Mouse (Mus musculus): Measurements from ENCODE around the gene Pou2f1. TPM values are rescaled to one million over a fixed set of nuclear protein-coding genes. Genes with fewer than 3 reads are reported as not detected.

Pou2f1 gene
- total and polyA plus RNA-seq, 3 experiments = 4.6 to 10.2 TPM; not detected in 1

DNA sequence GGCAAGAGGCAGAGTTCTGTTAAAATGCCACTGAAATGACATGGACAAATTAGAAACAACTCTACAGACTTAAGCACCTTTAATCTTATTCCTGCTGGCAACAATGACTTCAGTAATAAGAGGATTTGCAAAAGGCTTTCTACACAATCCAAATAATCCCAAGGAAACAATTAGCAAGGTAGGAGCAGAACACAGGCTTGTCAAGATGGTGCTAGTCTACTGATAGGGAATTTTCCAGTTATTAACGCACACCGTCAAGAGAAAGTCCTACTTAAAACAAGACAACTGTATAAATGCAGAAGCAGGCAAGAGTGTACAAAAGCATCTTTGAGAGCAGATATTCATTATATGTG, 67.0 kb downstream of the Pou2f1 start:
- no peak for TF ChIP-seq ZMIZ1 (IDR thresholded peaks at IDR 0.05; ENCODE audit: low read depth, low read length)
- TF ChIP-seq EP300 (IDR thresholded peaks at IDR 0.05; ENCODE audit: low read depth in 1 of 2, low read length in 2 of 2) = 0 out of 4 replicates have a peak, but pooled peaks of 1 of the 2 experiments have one; percentile 10
- Histone ChIP-seq H3K27me3 (ENCODE audit: control insufficient read depth in 1 of 2, insufficient read depth in 2 of 2, low read length in 2 of 2) (no peaks in the 10 kb centered on the region), H3K36me3 (ENCODE audit: control insufficient read depth in 1 of 2, insufficient read depth in 2 of 2, low read length in 2 of 2) (peaks cover 0 to 16% of the 10 kb centered on the region in 2 experiments; a peak in 2 of 4 replicates), H3K4me3 (ENCODE audit: control insufficient read depth in 1 of 2, insufficient read depth in 1 of 2, low read depth in 2 of 2, low read length in 2 of 2) (0 out of 4 replicates have a peak overlapping the region, but pooled peaks of 1 of the 2 experiments have one; percentile 5), H3K4me1 (ENCODE audit: control insufficient read depth in 1 of 2, insufficient read depth in 2 of 2, low read length in 2 of 2) (peaks cover 7 to 11% of the 10 kb centered on the region in 2 experiments), H3K9me3 (replicated peaks; ENCODE audit: insufficient read depth, low read length) (no peaks in the 10 kb centered on the region), H3K27ac (ENCODE audit: control insufficient read depth, low read depth, low read length) (no peak overlapping the region), H3K79me2 (ENCODE audit: control insufficient read depth, insufficient read depth, low read length, poor library complexity) (peaks cover 2% of the 10 kb centered on the region; the same call in 1 of the 2 replicates), H3K9ac (ENCODE audit: control insufficient read depth, low read depth, low read length, poor library complexity, severe bottlenecking) (no peak overlapping the region)
- no peak for DNase-seq (ENCODE audit: low read depth, low spot score)

DNA sequence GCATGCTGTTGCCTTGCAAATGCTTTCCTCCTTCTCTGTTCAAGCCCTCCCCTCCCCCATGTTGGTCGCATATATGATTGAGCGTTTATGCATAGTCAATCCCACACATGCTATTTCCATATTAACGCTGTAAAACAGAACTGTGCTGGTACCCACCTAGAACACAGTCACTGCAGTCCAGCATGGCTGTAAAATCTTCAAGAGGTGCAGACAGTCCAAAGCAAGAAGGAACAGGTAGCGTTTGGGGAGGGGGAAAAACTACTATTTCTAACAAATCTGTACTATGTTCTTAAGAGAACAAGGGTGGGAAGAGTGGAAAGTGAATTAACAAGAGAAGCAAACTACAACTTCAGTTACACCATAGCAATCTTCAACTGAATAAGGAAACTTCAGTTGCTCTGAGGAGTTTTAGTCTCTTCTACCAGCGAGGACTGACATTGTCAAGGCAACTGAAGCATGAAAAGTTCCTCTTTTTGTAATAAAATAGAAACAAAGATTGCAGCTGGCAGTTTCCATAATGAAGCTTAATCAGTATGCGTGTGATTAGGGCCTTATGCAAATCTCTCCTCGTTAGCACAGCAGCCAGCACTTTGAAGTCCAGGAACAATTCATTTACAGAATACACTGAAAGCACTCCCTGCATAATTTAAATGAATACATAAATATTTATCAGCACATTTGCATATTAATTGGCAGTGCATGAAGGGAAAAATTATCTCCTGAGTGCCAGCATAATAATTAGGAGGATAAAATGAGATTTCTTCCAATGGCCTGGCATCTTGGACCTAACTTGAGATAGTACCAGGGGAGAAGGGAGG, 67.6 kb downstream of the Pou2f1 start:
- H3K4me3 ChIP-seq (ENCODE audit: control insufficient read depth in 1 of 2, insufficient read depth in 1 of 2, low read depth in 2 of 2, low read length in 2 of 2) = peak overlapping the region; percentile 24 to 46
- TF ChIP-seq MYC (IDR thresholded peaks at IDR 0.05; ENCODE audit: low read depth, low read length) (no peak), CHD2 (IDR thresholded peaks at IDR 0.05; ENCODE audit: low read length) (no peak; the same call in 1 of the 2 replicates), TAL1 (IDR thresholded peaks at IDR 0.05; ENCODE audit: low read length) (no peak), SIN3A (IDR thresholded peaks at IDR 0.05; ENCODE audit: low read length) (peak; percentile 61; the same call in 1 of the 2 replicates), POLR2AphosphoS5 (IDR thresholded peaks at IDR 0.05; ENCODE audit: borderline replicate concordance, low read depth, low read length) (no peak), TBP (IDR thresholded peaks at IDR 0.05; ENCODE audit: low read depth, low read length) (peak; percentile 86), UBTF (IDR thresholded peaks at IDR 0.05; ENCODE audit: borderline replicate concordance, insufficient read depth, low read depth, low read length) (no peak), MEF2A (IDR thresholded peaks at IDR 0.05; ENCODE audit: extremely low read depth, insufficient replicate concordance, low read depth, low read length, poor library complexity, severe bottlenecking) (no peak), E2F4 (IDR thresholded peaks at IDR 0.05; ENCODE audit: borderline replicate concordance, low read depth, low read length) (no peak), ELF1 (IDR thresholded peaks at IDR 0.05; ENCODE audit: low read depth, low read length) (no peak), ETS1 (IDR thresholded peaks at IDR 0.05; ENCODE audit: low read depth, low read length) (peak; percentile 80; the same call in 1 of the 2 replicates), NELFE (IDR thresholded peaks at IDR 0.05; ENCODE audit: low read depth, low read length) (no peak), HCFC1 (IDR thresholded peaks at IDR 0.05; ENCODE audit: low read depth, low read length) (no peak), GABPA (IDR thresholded peaks at IDR 0.05; ENCODE audit: low read depth, low read length) (no peak), EP300 (IDR thresholded peaks at IDR 0.05; ENCODE audit: low read depth in 1 of 2, low read length in 2 of 2) (peak; percentile 57 to 65; a peak in 3 of 4 replicates), NRF1 (IDR thresholded peaks at IDR 0.05; ENCODE audit: insufficient read depth, low read depth, low read length, poor library complexity, severe bottlenecking) (no peak), RCOR1 (IDR thresholded peaks at IDR 0.05; ENCODE audit: low read depth, low read length) (peak; percentile 79), GATA1 (IDR thresholded peaks at IDR 0.05; ENCODE audit: low read depth, low read length) (peak; percentile 79), MAZ (IDR thresholded peaks at IDR 0.05; ENCODE audit: low read depth, low read length) (no peak), SMC3 (IDR thresholded peaks at IDR 0.05; ENCODE audit: low read depth, low read length) (no peak), ZC3H11A (IDR thresholded peaks at IDR 0.05; ENCODE audit: low read depth, low read length) (no peak), JUND (IDR thresholded peaks at IDR 0.05; ENCODE audit: low read depth, low read length) (no peak), BHLHE40 (IDR thresholded peaks at IDR 0.05; ENCODE audit: borderline replicate concordance, low read depth, low read length) (no peak), MAFK (IDR thresholded peaks at IDR 0.05; ENCODE audit: borderline replicate concordance, low read depth, low read length) (no peak), ZNF384 (IDR thresholded peaks at IDR 0.05; ENCODE audit: low read depth, low read length) (no peak), POLR2AphosphoS2 (IDR thresholded peaks at IDR 0.05; ENCODE audit: low read length) (no peak), RAD21 (IDR thresholded peaks at IDR 0.05; ENCODE audit: low read depth, low read length) (no peak), CHD1 (IDR thresholded peaks at IDR 0.05; ENCODE audit: low read depth, low read length) (no peak), ZMIZ1 (IDR thresholded peaks at IDR 0.05; ENCODE audit: low read depth, low read length) (no peak)

More for the DNA sequence above, 67.6 kb downstream of the Pou2f1 start:
- Histone ChIP-seq H3K27ac (ENCODE audit: control insufficient read depth, low read depth, low read length) (peak overlapping the region; percentile 72), H3K4me1 (ENCODE audit: control insufficient read depth in 1 of 2, insufficient read depth in 2 of 2, low read length in 2 of 2) (peaks cover 7 to 11% of the 10 kb centered on the region in 2 experiments), H3K9ac (ENCODE audit: control insufficient read depth, low read depth, low read length, poor library complexity, severe bottlenecking) (peak overlapping the region; percentile 50), H3K9me3 (replicated peaks; ENCODE audit: insufficient read depth, low read length) (no peaks in the 10 kb centered on the region), H3K79me2 (ENCODE audit: control insufficient read depth, insufficient read depth, low read length, poor library complexity) (no peaks in the 10 kb centered on the region; the same call in 1 of the 2 replicates), H3K36me3 (ENCODE audit: control insufficient read depth in 1 of 2, insufficient read depth in 2 of 2, low read length in 2 of 2) (peaks cover 0 to 19% of the 10 kb centered on the region in 2 experiments; a peak in 2 of 4 replicates), H3K27me3 (ENCODE audit: control insufficient read depth in 1 of 2, insufficient read depth in 2 of 2, low read length in 2 of 2) (no peaks in the 10 kb centered on the region)
- peak; percentile 87 for DNase-seq (ENCODE audit: low read depth, low spot score)

Measured in MEL (cell line).